ENCODE assay signal across 8 mouse cellular contexts in the genomic region with DNA sequence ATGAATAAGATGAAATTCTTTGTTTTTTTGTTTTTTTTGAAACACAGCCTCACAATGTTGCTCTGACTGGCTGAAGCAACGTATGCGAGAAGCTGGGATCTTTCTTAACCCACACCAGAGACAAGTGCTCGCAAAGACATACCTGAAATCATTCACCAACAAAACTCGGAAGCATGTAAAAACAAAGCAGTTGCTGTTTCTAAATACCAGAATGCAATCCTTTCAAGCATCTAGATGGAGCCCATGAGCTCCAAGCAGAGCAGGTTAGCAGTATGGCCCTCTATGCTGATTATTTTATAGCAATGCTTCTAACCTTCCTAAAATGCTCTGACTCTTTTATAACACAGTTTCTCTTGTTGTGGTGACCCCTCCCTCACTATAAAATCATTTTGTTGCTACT. TPM values are rescaled to one million over a fixed set of nuclear protein-coding genes. Genes with fewer than 3 reads are reported as not detected.
DNase-seq lines count a peak whose midpoint lies in the region; ATAC-seq and TF ChIP-seq lines count a peak whose summit lies in the region.

No protein-coding gene starts in this region.

- H3K27ac ChIP-seq in kidney, embryonic 15.5 days, result peak overlapping the region; percentile 100
- H3K27ac ChIP-seq in bone marrow, adult 2 months (ENCODE audit: control insufficient read depth, insufficient read depth, low read depth, low read length, poor library complexity), result no peak overlapping the region
- H3K27ac ChIP-seq in hindbrain, embryonic 15.5 days (replicated peaks), result peak overlapping the region; percentile 99
- peak overlapping the region; percentile 99 for H3K27ac ChIP-seq in midbrain, postnatal 0 days (ENCODE audit: low read depth, low read length)

- H3K27me3 ChIP-seq in kidney, embryonic 15.5 days, result no peaks in the 10 kb centered on the region
- no peaks in the 10 kb centered on the region for H3K27me3 ChIP-seq in hindbrain, embryonic 15.5 days
- no peaks in the 10 kb centered on the region for H3K27me3 ChIP-seq in midbrain, postnatal 0 days (ENCODE audit: insufficient read depth, low read length)

- peak overlapping the region; percentile 78 for H3K4me2 ChIP-seq in kidney, embryonic 15.5 days
- H3K4me2 ChIP-seq in hindbrain, embryonic 15.5 days, result peak overlapping the region; percentile 60
- peak overlapping the region; percentile 81 for H3K4me2 ChIP-seq in midbrain, postnatal 0 days (ENCODE audit: low read depth, low read length, poor library complexity, severe bottlenecking)

- no peaks in the 10 kb centered on the region for H3K9me3 ChIP-seq in kidney, embryonic 15.5 days (replicated peaks)
- no peaks in the 10 kb centered on the region for H3K9me3 ChIP-seq in hindbrain, embryonic 15.5 days
- no peaks in the 10 kb centered on the region for H3K9me3 ChIP-seq in midbrain, postnatal 0 days (ENCODE audit: low read length)

- peaks cover 22% of the 10 kb centered on the region for H3K4me1 ChIP-seq in kidney, embryonic 15.5 days
- no peaks in the 10 kb centered on the region; the same call in 1 of the 2 replicates for H3K4me1 ChIP-seq in bone marrow, adult 2 months (ENCODE audit: control insufficient read depth, insufficient read depth, low read length)
- peaks cover 34% of the 10 kb centered on the region for H3K4me1 ChIP-seq in hindbrain, embryonic 15.5 days (replicated peaks)
- peaks cover 7% of the 10 kb centered on the region for H3K4me1 ChIP-seq in midbrain, postnatal 0 days (ENCODE audit: insufficient read depth, low read length)

- no peak for TF ChIP-seq CTCF in bone marrow, adult 2 months (IDR thresholded peaks at IDR 0.05; ENCODE audit: control insufficient read depth, insufficient read depth, low read length)
- TF ChIP-seq CTCF in midbrain, postnatal 0 days (IDR thresholded peaks at IDR 0.05), result peak; percentile 52

- DNase-seq in kidney, postnatal 36 days, result no peak
- DNase-seq in midbrain, postnatal 0 days (ENCODE audit: low spot score), result peak; percentile 33
- no peak for DNase-seq in left cerebral cortex, adult 9 months (ENCODE audit: low spot score in 2 of 2)
- no peak for DNase-seq in adrenal gland, adult 8-10 months

- peak overlapping the region; percentile 99 for H3K9ac ChIP-seq in kidney, embryonic 15.5 days
- peak overlapping the region; percentile 90 for H3K9ac ChIP-seq in hindbrain, embryonic 15.5 days
- peak overlapping the region; percentile 96 for H3K9ac ChIP-seq in midbrain, postnatal 0 days (replicated peaks; ENCODE audit: low read length, poor library complexity, severe bottlenecking)

- peaks cover 10% of the 10 kb centered on the region for H3K36me3 ChIP-seq in kidney, embryonic 15.5 days
- H3K36me3 ChIP-seq in hindbrain, embryonic 15.5 days, result no peaks in the 10 kb centered on the region
- H3K36me3 ChIP-seq in midbrain, postnatal 0 days (ENCODE audit: insufficient read depth, low read length), result no peaks in the 10 kb centered on the region

- peak overlapping the region; percentile 100 for H3K4me3 ChIP-seq in kidney, embryonic 15.5 days (replicated peaks)
- H3K4me3 ChIP-seq in bone marrow, adult 2 months (replicated peaks; ENCODE audit: control insufficient read depth, low read depth, low read length), result peak overlapping the region; percentile 97
- H3K4me3 ChIP-seq in hindbrain, embryonic 15.5 days, result peak overlapping the region; percentile 83
- H3K4me3 ChIP-seq in midbrain, postnatal 0 days (ENCODE audit: low read depth, low read length), result peak overlapping the region; percentile 100

- TF ChIP-seq POLR2A in bone marrow, adult 2 months (IDR thresholded peaks at IDR 0.05; ENCODE audit: borderline replicate concordance, control insufficient read depth, low read depth, low read length), result no peak

- WGBS in kidney, embryonic 15.5 days, result 7% methylated on average over 4 of the region's 4 CpGs
- WGBS in bone marrow, adult 2 months, result 5% methylated on average over 4 of the region's 4 CpGs
- 8% methylated on average over 4 of the region's 4 CpGs for WGBS in hindbrain, embryonic 15.5 days
- 7% methylated on average over 4 of the region's 4 CpGs for WGBS in midbrain, postnatal 0 days

- no peak for ATAC-seq in kidney, embryonic 15.5 days (replicated peaks; ENCODE audit: low FRiP score)
- ATAC-seq in hindbrain, embryonic 15.5 days (ENCODE audit: low FRiP score, low read depth), result no peak
- ATAC-seq in midbrain, postnatal 0 days (ENCODE audit: low FRiP score), result no peak
- ATAC-seq in frontal cortex, adult (ENCODE audit: low TSS enrichment), result no peak

RNA-seq across cellular contexts. Expression of gene Ppp4r3a, which starts 0.7 kb away (rescaled TPM):
- 43.5 and 44.0 TPM in 2 replicates for polyA plus RNA-seq in kidney, embryonic 15.5 days (2015; fragmentation: Nextera tagmentation; extraction: Ambion mirVana)
- 30.2 and 45.0 TPM in 2 replicates for polyA plus RNA-seq in bone marrow, adult 2 months (2011; ENCODE audit: insufficient read depth, insufficient read length, low replicate concordance, missing spikeins)
- 27.0 and 28.1 TPM in 2 replicates for polyA plus RNA-seq in hindbrain, embryonic 15.5 days (2015; fragmentation: Nextera tagmentation; extraction: Ambion mirVana)
- 36.1 and 42.3 TPM in 2 replicates for total RNA-seq in midbrain, postnatal 0 days (2014; rRNA removed)
- polyA plus RNA-seq in midbrain, postnatal 0 days (2015; fragmentation: Nextera tagmentation; extraction: Ambion mirVana), result 11.4 and 16.4 TPM in 2 replicates
- total RNA-seq in adrenal gland, adult 8-10 months (2022), result 10 to 100 TPM; 49.5 to 59.5 (median 49.9) TPM

RNA-seq across cellular contexts. Expression of gene Ccdc88c, which starts 55.4 kb away (rescaled TPM):
- 12.5 and 12.7 TPM in 2 replicates for polyA plus RNA-seq in kidney, embryonic 15.5 days (2015; fragmentation: Nextera tagmentation; extraction: Ambion mirVana)
- polyA plus RNA-seq in bone marrow, adult 2 months (2011; ENCODE audit: insufficient read depth, insufficient read length, low replicate concordance, missing spikeins), result 68.4 and 138 TPM in 2 replicates
- polyA plus RNA-seq in hindbrain, embryonic 15.5 days (2015; fragmentation: Nextera tagmentation; extraction: Ambion mirVana), result 10.6 and 11.8 TPM in 2 replicates
- total RNA-seq in midbrain, postnatal 0 days (2014; rRNA removed), result 24.8 and 25.2 TPM in 2 replicates
- polyA plus RNA-seq in midbrain, postnatal 0 days (2015; fragmentation: Nextera tagmentation; extraction: Ambion mirVana), result 12.0 and 12.6 TPM in 2 replicates
- 1 to 10 TPM; 1.4 to 4.0 (median 2.7) TPM for total RNA-seq in adrenal gland, adult 8-10 months (2022)
